Comparison of ENCODE assay signal across 8 mouse cellular contexts in the genomic region with DNA sequence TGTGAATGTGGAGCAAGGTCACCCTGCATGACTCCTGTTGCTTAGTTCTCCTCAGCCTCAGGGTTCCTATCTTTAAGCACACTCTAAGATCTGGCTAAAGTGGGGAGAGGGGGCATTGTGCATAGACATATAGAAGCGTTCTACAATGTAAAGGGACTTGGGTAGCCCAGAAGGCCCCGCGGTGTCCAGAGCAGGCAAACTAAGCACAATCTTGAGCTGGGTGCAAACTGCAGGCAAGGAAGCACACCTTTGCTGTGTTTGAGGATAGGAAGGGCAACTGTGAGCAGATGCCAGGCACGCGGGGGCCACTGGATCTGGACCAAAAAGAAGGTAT. TPM values are rescaled to one million over a fixed set of nuclear protein-coding genes. Genes with fewer than 3 reads are reported as not detected.
DNase-seq lines count a peak whose midpoint lies in the region; ATAC-seq and TF ChIP-seq lines count a peak whose summit lies in the region.

No protein-coding gene starts in this region.

- H3K4me2 ChIP-seq in lung, embryonic 16.5 days (ENCODE audit: low read depth, low read length) = peak overlapping the region; percentile 93

- H3K9me3 ChIP-seq in lung, embryonic 16.5 days (ENCODE audit: control insufficient read depth, low read length) = no peaks in the 10 kb centered on the region
- H3K9me3 ChIP-seq in limb, embryonic 10.5 days (replicated peaks) = no peaks in the 10 kb centered on the region

- peak overlapping the region; percentile 83 for H3K9ac ChIP-seq in lung, embryonic 16.5 days (ENCODE audit: low read length)

- H3K4me3 ChIP-seq in cerebellum, adult 2 months (replicated peaks; ENCODE audit: insufficient read depth, low read depth, low read length) = peak overlapping the region; percentile 60
- peak overlapping the region; percentile 65 for H3K4me3 ChIP-seq in lung, embryonic 16.5 days (ENCODE audit: low read length)
- peak overlapping the region; percentile 87 for H3K4me3 ChIP-seq in limb, embryonic 10.5 days
- H3K4me3 ChIP-seq in small intestine, adult 2 months (ENCODE audit: low read depth, low read length) = peak overlapping the region; percentile 90

- peak overlapping the region; percentile 46; the same call in 1 of the 2 replicates for H3K27ac ChIP-seq in cerebellum, adult 2 months (ENCODE audit: insufficient read depth, low read length)
- H3K27ac ChIP-seq in lung, embryonic 16.5 days (ENCODE audit: low read length) = peak overlapping the region; percentile 77
- peak overlapping the region; percentile 90 for H3K27ac ChIP-seq in limb, embryonic 10.5 days
- no peak overlapping the region for H3K27ac ChIP-seq in small intestine, adult 2 months (ENCODE audit: insufficient read depth, low read depth, low read length)

- DNase-seq in cerebellum, adult 2 months = no peak
- no peak for DNase-seq in cerebellum, postnatal 4 days (ENCODE audit: low spot score in 2 of 2)
- no peak for DNase-seq in lung, postnatal 14 days
- no peak for DNase-seq in limb, embryonic 10.5 days (ENCODE audit: low spot score)
- DNase-seq in embryo, embryonic 10 days (ENCODE audit: low spot score) = no peak
- no peak for DNase-seq in adrenal gland, postnatal 25 days

- TF ChIP-seq CTCF in cerebellum, adult 2 months (IDR thresholded peaks at IDR 0.05; ENCODE audit: borderline replicate concordance, insufficient read depth, low read depth, low read length) = no peak
- no peak for TF ChIP-seq CTCF in small intestine, adult 2 months (IDR thresholded peaks at IDR 0.05; ENCODE audit: extremely low read depth, insufficient read length, insufficient replicate concordance, low read depth, low read length)

- no peaks in the 10 kb centered on the region for H3K4me1 ChIP-seq in cerebellum, adult 2 months (ENCODE audit: control insufficient read depth, insufficient read depth, low read length)
- peaks cover 8% of the 10 kb centered on the region; the same call in 1 of the 2 replicates for H3K4me1 ChIP-seq in lung, embryonic 16.5 days (replicated peaks; ENCODE audit: control insufficient read depth, insufficient read depth, low read length)
- H3K4me1 ChIP-seq in limb, embryonic 10.5 days = peaks cover 24% of the 10 kb centered on the region
- peaks cover 7% of the 10 kb centered on the region; the same call in 1 of the 2 replicates for H3K4me1 ChIP-seq in small intestine, adult 2 months (ENCODE audit: control insufficient read depth, insufficient read depth, insufficient read length, low read length)

- 4% methylated on average over 5 of the region's 5 CpGs for WGBS in cerebellum, adult 2 months
- WGBS in lung, embryonic 16.5 days = 3% methylated on average over 5 of the region's 5 CpGs
- 10% methylated on average over 5 of the region's 5 CpGs for WGBS in limb, embryonic 10.5 days
- WGBS in small intestine, adult 2 months = 8% methylated on average over 5 of the region's 5 CpGs

- peaks cover 5% of the 10 kb centered on the region; the same call in 1 of the 2 replicates for H3K36me3 ChIP-seq in lung, embryonic 16.5 days (ENCODE audit: control insufficient read depth, insufficient read depth, low read length)
- peaks cover 21% of the 10 kb centered on the region for H3K36me3 ChIP-seq in limb, embryonic 10.5 days
- H3K36me3 ChIP-seq in small intestine, adult 2 months (ENCODE audit: control insufficient read depth, insufficient read depth, low read length) = no peaks in the 10 kb centered on the region

- peak; percentile 19; the same call in 1 of the 2 replicates for ATAC-seq in lung, embryonic 16.5 days (ENCODE audit: low read depth)

- TF ChIP-seq POLR2A in cerebellum, adult 2 months (IDR thresholded peaks at IDR 0.05; ENCODE audit: borderline replicate concordance, insufficient read depth, low read length) = no peak
- TF ChIP-seq POLR2A in small intestine, adult 2 months (IDR thresholded peaks at IDR 0.05; ENCODE audit: low read depth, low read length) = no peak

- no peaks in the 10 kb centered on the region for H3K27me3 ChIP-seq in cerebellum, adult 2 months (ENCODE audit: control insufficient read depth, insufficient read depth, low read length)
- no peaks in the 10 kb centered on the region for H3K27me3 ChIP-seq in lung, embryonic 16.5 days (ENCODE audit: control insufficient read depth, insufficient read depth, low read depth, low read length)
- peaks cover 29% of the 10 kb centered on the region for H3K27me3 ChIP-seq in limb, embryonic 10.5 days (ENCODE audit: low read depth, poor library complexity, severe bottlenecking)
- peaks cover 13% of the 10 kb centered on the region for H3K27me3 ChIP-seq in small intestine, adult 2 months (ENCODE audit: control insufficient read depth, insufficient read depth, low read length)

RNA-seq across cellular contexts. Expression of a gene that starts 0.5 kb away (rescaled TPM):
- 11.5 and 12.4 TPM in 2 replicates for polyA plus RNA-seq in cerebellum, adult 2 months (2012; rRNA removed)
- polyA plus RNA-seq in lung, embryonic 16.5 days (2015; fragmentation: Nextera tagmentation; extraction: Ambion mirVana) = 6.3 and 6.5 TPM in 2 replicates
- polyA plus RNA-seq in limb, embryonic 10.5 days (2016; fragmentation: Nextera tagmentation; extraction: Ambion mirVana) = 4.2 and 6.3 TPM in 2 replicates
- polyA plus RNA-seq in small intestine, adult 2 months (2012; rRNA removed) = 0.80 and 1.2 TPM in 2 replicates
- total RNA-seq in adrenal gland, postnatal 25 days (2021) = 5.5 and 9.6 TPM in 2 replicates

RNA-seq across cellular contexts. Expression of a gene that starts 20.0 kb away (rescaled TPM):
- 4.0 TPM in 2 replicates for polyA plus RNA-seq in cerebellum, adult 2 months (2012; rRNA removed)
- polyA plus RNA-seq in lung, embryonic 16.5 days (2015; fragmentation: Nextera tagmentation; extraction: Ambion mirVana) = 4.6 and 5.1 TPM in 2 replicates
- polyA plus RNA-seq in limb, embryonic 10.5 days (2016; fragmentation: Nextera tagmentation; extraction: Ambion mirVana) = 0.25 and 0.61 TPM in 2 replicates
- not detected in 2 replicates for polyA plus RNA-seq in small intestine, adult 2 months (2012; rRNA removed)
- 1.0 TPM in 1 of 2 replicates, not detected in the other for total RNA-seq in adrenal gland, postnatal 25 days (2021)

RNA-seq across cellular contexts. Expression of a gene that starts 21.7 kb away (rescaled TPM):
- polyA plus RNA-seq in cerebellum, adult 2 months (2012; rRNA removed) = 43.2 and 44.5 TPM in 2 replicates
- 49.9 and 52.7 TPM in 2 replicates for polyA plus RNA-seq in lung, embryonic 16.5 days (2015; fragmentation: Nextera tagmentation; extraction: Ambion mirVana)
- 70.3 and 75.9 TPM in 2 replicates for polyA plus RNA-seq in limb, embryonic 10.5 days (2016; fragmentation: Nextera tagmentation; extraction: Ambion mirVana)
- polyA plus RNA-seq in small intestine, adult 2 months (2012; rRNA removed) = 16.4 and 21.0 TPM in 2 replicates
- 52.4 and 61.8 TPM in 2 replicates for total RNA-seq in adrenal gland, postnatal 25 days (2021)

RNA-seq across cellular contexts. Expression of a gene that starts 50.5 kb away (rescaled TPM):
- polyA plus RNA-seq in cerebellum, adult 2 months (2012; rRNA removed) = 1.1 and 1.5 TPM in 2 replicates
- 1.1 and 1.5 TPM in 2 replicates for polyA plus RNA-seq in lung, embryonic 16.5 days (2015; fragmentation: Nextera tagmentation; extraction: Ambion mirVana)
- polyA plus RNA-seq in limb, embryonic 10.5 days (2016; fragmentation: Nextera tagmentation; extraction: Ambion mirVana) = not detected in 2 replicates
- polyA plus RNA-seq in small intestine, adult 2 months (2012; rRNA removed) = 4.7 and 4.8 TPM in 2 replicates
- 2.1 and 3.2 TPM in 2 replicates for total RNA-seq in adrenal gland, postnatal 25 days (2021)

RNA-seq across cellular contexts. Expression of a gene that starts 59.7 kb away (rescaled TPM):
- polyA plus RNA-seq in cerebellum, adult 2 months (2012; rRNA removed) = 0.48 TPM in 1 of 2 replicates, not detected in the other
- 3.4 and 3.7 TPM in 2 replicates for polyA plus RNA-seq in lung, embryonic 16.5 days (2015; fragmentation: Nextera tagmentation; extraction: Ambion mirVana)
- polyA plus RNA-seq in limb, embryonic 10.5 days (2016; fragmentation: Nextera tagmentation; extraction: Ambion mirVana) = not detected in 2 replicates
- 0.57 TPM in 1 of 2 replicates, not detected in the other for polyA plus RNA-seq in small intestine, adult 2 months (2012; rRNA removed)
- total RNA-seq in adrenal gland, postnatal 25 days (2021) = 3.4 TPM in 1 of 2 replicates, not detected in the other
